Mouse (Mus musculus): ENCODE data around the gene Tmem110.

Tmem110 gene

DNA sequence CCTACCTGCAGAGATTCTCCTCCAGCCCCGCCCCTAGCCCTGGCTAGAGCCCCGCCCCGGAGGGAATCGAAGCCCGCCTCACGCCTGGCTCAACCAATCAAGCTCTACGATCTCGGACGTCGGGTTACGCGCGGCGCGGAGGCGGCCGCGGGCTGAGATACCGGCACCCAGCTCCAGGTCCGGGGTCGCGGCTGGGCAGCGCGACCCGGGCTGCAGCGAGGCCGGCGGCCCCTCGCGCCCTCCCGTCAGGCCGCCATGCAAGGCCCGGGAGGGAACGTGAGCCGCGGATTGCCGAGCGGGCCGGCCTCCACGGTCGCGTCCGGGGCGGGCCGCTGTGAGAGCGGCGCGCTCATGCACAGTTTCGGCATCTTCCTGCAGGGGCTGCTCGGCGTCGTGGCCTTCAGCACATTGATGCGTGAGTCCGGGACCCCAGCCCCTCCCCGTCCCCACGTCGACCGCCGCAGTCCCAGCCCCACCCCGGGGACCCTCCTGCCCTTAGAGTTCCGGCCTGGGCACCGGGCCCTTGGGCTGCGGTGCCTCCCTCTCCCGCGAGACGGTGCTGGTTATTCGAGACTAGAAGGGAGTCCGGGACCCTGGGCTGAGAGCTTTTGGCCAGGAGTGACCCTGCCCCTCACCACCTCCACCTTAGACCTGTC, at the start of gene Tmem110:
Tmem110 (plus strand) TSS at position 115 of the 656 bp plus-strand sequence.
- peak; percentile 83 for DNase-seq (ENCODE audit: low spot score)

DNA sequence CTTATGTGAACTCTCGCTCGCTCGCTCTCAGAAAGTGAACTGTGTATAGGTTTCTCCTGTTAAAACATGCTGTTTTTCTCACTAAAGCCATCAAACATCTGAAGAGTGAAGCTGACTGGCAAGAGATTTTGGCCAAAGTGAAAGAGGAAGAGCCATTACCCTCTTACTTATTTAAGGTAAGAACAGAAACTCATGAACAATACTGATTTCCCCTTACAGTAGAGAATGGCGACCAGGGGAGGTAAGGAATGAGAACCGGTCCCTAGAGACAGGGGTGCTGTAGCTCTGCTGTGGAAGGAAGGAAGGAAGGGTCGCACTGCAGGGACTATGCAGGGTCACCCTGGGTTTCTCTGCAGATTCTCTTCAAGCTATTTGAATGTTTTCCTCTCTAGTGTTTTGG, 40.8 kb upstream of the Tmem110 start:
- no peak for DNase-seq (ENCODE audit: low spot score)

DNA sequence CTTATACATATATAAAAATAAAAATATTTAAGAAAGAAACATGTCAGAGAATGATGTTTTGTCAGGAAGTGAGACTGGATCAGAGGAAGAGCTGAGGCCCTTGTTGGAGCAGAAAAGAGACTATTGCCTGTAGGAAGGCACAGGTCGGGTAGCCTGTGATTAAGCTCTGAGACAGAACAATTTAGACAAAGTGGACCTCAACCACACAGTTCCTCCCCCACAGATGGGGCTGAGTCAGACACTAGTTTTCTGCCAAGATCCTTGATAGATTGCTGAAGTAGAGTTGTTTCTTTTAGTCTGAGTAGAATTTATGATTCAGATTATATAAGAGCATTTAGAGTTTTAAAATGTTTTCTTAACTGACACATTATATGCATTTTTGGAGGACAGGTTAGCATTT, 35.9 kb upstream of the Tmem110 start:
- DNase-seq (ENCODE audit: low spot score) = no peak

DNA sequence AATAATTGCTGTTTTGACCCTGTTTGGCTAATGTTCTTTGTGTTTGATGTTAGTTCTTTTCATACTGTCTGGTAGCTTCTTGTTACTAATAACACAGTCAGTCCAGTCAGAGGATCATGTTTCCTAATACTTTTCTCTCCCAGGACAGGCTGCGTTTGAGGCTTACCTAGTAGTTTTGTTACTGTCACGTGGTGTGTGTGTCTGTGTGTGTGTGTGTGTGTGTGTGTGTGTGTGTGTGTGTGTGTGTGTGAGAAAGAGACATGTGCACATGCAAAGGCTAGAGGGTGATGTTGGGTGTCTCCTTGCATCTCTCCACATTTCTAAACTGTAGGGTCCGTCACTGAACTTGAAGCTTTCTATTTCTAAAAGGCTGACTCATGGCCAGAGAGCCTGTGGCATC, 32.5 kb upstream of the Tmem110 start:
- DNase-seq (ENCODE audit: low spot score) = no peak

DNA sequence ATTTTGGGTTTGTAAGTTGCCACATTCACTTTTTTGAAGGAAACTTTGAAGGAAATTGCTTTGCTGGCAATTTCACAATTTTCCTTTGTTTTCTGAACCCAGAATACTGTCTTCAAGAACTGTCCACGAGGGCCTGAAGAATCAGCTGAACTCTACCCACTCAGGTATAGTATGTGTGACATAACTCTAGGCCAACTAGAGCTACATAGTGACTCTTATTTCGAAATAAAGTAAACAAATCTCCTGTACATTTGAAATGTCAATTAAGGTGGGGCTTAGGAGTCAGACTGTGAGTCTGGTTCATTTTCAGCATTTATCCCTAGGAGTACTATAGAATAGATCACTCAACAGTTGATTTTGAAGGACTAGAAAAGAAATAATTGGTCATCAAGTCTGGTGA, 23.6 kb upstream of the Tmem110 start:
- DNase-seq (ENCODE audit: low spot score) = no peak

DNA sequence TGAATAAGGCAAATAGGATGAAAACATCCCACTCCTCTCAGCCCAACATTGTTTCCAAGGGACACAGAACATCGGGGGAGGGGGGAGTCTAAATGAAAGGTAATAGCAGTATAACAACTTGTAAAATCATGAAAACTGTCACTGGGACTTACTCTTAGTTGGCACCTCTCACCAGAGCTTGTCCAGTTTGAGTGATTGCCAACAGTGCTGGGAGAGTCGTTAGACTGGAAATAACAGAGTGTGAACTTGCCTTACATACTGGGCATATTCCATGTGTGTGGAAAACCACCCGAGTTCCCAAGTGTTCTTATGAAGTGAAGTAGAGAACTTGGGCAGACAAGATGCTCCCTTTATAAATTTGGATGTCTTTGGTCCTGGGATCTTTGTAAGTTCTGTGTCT, 4.3 kb upstream of the Tmem110 start:
- DNase-seq (ENCODE audit: low spot score) = no peak

DNA sequence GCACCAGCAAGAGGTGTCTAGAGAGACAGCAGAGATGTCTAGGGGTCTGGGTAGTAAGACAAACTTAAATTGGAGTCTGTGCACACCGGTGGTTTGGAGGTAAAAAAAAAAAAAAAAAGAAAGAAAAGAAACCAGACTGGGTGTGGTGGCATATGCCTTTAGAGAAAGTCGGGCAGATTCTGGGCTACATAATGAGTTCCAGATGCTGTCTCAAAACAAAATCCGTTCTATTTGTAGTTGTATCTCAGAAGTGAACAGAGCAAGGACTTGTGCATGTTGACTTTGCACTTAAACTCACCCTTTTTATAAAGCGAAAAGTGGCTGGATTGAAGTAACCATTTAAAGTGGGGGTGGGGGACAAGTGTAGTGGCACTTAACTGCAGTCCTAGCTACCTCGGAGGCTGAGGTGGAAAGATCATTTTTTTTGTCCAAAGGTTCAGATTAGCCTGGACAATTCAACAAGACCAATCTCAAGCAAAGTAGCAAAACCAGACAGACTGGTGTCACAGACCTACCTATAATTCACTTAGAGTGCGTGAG, 864 bp upstream of the Tmem110 start:
- no peak for DNase-seq (ENCODE audit: low spot score)

DNA sequence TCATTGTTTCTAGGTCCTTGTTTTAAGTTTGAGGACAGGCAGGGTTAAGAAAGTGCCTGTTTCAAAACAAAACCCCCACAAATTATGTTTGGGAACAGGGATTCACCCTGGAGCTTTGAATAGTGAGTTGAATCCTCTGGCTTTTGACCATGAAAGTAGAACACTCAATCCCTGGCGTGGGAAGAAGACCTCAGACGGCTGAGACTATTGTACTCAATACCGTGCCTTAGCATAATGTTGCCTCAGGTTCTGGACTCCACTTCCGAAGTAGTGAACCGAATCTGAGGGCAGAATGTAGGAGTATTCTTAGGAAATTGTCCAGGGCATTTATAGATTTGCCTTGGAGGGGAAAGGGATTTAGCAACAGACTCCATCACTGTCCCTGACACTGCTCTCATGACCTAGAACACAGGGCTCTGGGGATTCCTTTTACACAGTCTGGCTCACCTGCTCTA, 342 bp upstream of the Tmem110 start:
- DNase-seq (ENCODE audit: low spot score) = no peak

DNA sequence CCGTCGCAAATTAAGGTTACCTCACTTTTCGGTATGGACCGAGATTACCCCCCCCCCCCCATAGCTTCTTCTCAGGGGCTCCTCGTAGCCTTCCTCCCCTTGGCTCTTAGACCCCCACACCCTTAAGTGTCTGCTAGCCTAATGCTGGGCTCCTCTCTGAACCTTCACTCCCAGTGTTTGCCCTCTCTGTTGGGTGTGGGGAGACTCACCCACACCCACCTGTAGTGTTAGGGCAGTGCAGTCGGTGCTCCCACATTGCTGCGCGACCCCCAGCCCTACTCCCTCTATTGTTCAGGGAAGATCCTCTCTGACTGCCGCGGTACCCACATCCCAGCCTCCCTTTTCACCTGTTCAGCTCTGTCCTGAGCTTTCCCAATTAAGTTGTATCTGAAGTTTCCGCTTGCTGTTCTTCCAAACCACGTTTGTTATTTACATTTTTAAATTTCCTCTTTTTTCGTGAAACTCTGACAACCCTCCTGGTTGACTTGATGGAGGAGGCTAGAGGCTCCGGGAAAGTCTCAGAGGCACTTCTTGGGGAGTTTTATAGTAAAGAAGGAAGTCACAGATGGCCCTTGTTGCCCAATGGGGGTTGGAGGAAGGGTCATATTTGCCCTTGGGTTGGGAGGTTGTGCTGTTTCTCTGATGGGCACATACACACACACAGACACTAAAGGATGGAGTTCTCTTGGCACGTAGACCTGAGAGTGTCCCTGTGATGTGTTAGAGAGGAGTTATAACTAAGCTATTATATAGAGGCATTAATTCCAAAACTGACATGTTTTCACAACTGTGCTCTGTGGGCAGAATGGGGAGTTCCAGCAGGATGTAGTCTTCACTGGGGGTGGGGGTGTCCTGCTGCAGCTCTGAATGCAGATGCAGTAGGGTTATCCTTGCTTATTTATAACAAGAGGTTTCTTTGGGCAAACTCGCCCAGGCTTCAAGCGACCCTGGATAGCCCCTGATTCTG, 1.1 kb downstream of the Tmem110 start:
- no peak for DNase-seq (ENCODE audit: low spot score)

DNA sequence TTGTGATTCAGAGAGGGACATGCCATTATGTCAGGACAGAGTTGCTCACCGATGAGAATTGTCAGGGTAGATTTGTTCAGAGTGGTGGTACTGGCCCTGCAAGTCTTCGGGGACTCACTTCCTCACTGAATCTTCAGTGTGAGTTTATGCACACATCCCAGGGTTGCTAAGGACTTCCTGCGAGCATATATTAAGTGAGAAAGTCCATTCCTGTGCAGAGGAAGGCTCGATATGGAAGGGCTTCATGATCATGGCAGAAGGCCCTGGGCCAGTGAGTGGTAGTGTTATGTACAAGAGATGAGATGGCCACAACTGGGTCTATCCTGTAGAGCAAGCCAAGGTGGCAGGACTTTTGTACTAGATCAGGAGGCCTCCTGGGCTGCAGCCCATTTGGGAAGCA, 2.1 kb downstream of the Tmem110 start:
- DNase-seq (ENCODE audit: low spot score) = no peak

DNA sequence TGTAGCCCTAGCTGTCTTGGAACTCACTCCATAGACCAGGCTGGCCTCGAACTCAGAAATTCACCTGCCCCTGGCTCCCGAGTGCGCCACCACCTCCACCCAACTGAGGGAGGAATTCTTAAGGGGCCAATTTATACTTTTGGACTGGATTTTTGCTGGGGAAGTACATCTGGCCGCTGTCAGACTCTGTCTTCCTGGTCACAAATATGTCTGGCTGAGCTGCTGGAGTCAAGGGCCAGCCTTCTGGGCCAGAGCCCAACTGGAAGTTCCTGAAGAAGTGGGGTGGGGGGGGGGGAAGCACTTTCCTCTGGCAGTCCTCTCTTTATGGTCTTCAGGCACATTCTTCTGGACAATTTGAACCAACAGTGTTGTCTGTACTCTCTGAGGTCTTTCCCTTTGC, 2.7 kb downstream of the Tmem110 start:
- DNase-seq (ENCODE audit: low spot score) = no peak

DNA sequence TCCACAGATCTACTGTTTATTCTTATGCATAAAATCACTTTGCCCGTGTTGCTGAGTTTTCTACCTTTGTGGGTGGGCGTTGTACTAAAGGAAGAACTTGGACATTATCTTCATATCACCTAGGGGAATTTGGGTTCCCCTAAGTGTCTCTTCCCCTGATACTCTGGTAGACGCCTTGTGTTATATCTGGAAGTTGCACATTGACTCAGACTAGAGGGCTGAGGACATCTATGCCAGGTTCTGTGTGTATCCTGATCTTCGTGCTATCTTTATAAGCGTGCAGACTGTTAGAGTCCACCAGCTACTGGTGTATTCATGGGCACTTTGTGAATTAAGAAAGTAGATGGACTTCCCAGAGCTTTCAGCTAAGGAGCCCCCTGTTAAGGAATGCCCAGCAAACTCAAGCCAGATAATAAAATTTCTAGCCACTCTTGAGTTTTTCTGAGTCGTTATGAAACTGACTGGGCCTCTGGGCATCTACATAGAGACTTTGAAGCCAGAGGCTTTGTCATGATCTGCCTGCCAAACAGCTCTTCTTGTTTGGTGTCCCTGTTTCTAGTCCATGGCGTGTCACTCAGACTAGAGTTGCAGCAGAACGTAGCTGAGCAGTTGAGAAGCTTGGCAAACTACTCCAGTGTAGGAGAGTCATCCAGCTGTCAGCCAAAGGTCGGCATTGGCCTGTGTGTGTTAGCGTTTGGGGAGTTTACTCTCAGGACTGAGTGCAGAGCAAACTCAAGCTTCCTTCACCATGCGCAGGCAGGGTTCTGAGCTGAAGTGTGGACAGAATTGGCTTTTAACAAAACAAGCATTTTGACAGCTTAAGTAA, 3.5 kb downstream of the Tmem110 start:
- no peak for DNase-seq (ENCODE audit: low spot score)

DNA sequence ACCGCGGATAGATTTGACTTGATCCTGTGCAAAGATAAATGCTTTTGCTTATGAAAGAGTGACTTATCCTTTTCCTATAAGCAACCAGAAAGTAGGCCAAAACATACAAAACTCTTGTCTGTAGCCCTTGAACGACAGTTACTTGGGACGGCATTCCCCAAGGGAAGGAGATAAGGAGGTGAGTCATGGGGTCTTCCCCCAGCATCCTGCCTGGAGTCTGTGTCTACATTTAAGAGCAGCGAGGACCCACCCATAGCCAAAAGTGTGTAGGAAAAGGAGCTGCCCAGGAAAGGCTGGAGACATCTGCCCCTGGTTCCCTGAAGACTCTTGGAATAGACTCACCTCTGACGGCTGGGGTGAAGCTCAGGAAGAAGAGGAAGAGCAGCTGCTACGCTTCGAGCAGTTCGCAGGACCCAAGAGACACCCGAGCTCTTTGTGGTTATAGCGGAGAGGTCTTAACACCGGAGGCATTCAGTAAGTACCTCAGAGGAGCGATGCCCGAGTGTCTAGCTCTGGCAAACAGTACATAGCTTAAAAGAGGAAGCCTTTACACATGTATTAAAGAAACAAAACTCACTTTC, 12.1 kb downstream of the Tmem110 start:
- no peak for DNase-seq (ENCODE audit: low spot score)

DNA sequence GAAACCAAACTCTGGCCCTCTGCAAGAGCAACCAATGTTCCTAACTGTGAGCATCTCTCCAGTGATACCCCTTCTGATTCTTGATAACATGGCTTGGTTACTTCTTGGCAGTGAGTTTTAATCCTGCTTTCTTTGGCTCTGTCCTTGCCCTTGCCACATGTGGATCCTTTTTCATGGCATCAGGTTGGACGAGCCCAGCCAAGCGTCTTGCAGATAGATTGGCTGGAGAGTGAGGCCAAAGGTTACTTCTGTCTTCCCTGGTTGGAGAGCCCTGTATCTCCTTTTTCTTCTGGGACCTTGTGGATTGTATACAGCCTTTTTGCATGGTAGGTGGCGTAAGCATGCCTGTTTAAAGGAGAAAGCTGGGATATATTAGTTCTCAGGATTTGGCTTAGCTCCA, 18.3 kb downstream of the Tmem110 start:
- no peak for DNase-seq (ENCODE audit: low spot score)

DNA sequence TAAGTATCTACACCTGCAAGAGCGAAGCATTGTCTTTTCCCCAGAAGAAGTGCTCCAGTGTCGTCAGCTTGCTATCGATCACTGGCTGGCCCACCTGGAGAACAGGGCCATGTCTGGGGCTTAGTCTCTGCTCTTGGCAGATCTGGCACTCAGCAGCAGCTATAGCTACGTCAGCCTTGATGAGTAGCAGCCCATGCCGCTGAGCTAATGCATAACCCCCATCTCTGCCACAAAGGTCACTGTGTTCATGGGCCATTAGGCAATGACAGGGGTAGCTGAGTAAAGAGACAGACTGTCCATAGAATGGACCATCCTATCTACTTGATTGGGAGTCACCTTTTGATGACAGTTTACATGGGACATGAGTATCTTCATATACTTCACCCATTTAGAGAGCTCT, 25.1 kb downstream of the Tmem110 start:
- no peak for DNase-seq (ENCODE audit: low spot score)

DNA sequence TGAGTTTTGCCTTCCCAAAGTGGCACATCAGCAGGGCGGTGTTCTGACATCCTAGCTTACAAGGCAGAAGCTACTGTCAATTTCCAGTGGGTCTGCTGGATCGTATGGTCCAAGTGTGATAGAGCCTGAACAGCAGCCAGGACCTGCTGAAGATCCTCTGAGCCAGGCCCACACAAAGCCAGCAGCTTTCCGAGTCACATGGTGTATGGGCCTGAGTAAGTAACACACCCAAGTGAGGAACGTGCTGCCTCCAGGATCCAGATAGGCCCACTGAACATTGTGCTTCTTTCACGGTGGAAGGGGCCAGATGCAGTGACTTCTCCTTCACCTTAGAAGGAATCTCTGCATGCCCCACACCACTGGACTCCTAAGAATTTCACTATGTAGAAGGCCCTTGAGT, 26.9 kb downstream of the Tmem110 start:
- no peak for DNase-seq (ENCODE audit: low spot score)

DNA sequence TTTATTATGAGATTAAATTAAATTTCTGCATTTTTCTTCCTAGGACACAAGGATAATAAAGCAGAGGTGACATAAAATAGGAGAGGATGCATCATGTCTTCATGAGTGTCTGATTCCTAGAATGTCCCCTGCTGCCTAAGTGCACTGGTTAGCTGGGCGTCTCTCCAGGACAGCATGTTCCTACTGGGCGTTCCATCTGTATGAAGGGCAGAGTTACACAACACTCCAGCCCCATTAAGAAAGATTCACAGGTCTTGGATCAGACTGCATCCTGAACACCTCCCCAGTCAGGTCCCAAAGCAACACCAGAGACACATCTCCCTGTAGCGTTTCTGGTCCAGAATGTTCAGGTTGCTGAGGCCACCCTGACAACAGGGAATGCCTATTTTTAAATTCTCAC, 29.9 kb downstream of the Tmem110 start:
- no peak for DNase-seq (ENCODE audit: low spot score)

DNA sequence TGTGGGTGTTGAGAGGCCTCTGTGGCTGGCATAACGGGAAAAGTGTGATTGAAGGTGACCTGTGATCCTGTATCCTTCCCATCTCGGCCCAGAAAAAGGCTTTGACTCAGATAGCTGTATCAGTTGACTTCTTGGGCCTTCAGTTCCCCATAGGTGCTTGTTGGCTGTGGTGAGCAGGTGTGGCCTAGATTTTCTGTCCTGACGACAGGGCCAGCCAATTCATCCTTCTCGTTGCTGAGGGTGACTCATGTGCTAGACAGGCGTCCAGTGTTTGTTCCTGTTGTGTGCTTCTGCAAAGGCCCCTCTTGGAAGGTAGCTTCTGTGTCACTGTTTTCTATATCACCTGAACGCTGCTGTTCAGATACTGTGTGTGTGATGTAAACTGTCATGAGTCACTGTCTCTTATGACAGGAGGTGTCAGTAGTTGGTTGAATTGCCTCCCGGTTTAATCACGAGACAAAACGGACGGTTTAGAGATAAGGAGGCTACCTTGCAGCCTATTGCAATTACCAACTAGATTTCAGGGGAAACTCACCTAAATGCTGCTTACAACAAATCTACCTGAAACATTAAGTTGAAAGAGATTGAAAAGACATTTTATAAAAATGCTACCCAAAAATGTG, 31.6 kb downstream of the Tmem110 start:
- DNase-seq (ENCODE audit: low spot score) = no peak

DNA sequence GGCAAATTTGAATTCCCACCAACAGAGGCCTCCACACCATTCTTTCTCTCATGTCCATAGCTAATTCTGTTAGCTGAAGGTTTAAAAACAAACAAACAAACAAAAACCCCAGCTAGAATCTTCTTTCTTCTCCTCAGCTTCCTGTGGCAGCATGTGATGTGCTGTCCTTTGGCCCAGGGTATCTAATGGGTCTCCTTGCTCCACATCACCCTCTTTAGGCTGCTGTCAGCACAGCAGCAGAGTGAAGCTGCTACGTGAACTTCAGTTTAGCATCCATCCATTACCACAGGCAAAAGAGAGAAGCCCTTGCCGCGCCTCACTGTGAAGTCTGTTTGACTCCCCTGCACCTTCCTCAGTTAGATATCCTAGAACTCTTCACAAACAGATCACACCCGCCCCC, 32.6 kb downstream of the Tmem110 start:
- no peak for DNase-seq (ENCODE audit: low spot score)

DNA sequence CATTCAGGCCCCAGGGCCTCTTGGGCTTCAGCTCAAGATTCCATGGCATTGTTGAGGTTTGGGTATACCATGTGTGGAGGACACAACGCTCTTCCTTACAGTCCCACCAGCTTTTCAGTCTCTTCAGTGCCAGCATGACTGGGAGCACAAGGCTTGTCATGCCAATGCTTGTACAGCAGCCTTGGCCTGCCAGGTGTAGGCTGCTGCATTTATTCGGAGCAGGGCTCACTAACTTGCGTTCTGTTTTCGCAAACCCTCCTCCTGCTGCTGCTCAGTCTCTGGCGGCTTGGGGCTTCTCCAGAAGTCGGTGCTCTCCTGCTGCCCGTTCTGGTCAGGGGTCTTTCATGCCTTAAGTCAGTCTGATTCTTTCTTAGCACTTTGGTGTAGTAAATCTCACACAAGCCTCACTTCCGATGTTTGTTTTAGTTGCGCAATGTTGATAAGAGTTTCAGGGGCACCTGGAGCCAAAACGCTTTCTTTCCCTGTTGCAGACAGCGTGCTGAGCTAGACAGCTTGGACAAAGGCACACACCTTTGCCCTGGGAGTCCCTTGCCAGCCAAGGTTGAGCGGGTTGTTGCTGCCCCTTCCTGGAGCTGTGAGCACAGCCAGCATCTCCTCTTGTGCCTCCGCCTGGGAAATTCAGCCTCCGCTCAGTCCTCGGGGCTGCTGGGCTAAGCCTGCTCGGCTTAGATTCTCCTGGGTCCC, 36.2 kb downstream of the Tmem110 start:
- DNase-seq (ENCODE audit: low spot score) = no peak

DNA sequence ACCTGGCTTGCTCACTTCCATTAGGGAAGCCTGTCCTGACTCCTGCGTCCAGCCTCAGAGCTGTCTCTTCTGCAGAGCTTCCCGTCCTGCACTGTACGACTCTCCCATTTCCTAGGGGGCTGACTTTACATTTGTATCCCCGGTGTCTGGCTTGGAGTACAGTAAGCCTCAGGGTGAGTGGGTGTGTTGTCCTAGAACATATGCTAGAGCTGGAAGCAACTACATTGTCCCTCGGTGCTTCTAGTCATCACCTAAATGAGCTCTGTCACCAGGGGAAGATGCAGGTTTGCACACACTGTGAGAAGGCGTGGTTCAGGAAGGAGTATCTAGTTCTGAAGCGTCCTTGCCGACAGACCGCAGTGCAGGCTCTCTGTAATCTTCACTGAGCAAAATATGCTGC, 37.0 kb downstream of the Tmem110 start:
- DNase-seq (ENCODE audit: low spot score) = no peak
